Mouse (Mus musculus) effector memory CD4-positive, alpha-beta T cell, adult 5 months (primary cell): Measurements from ENCODE around the gene Galnt10. TPM values are rescaled to one million over a fixed set of nuclear protein-coding genes. Genes with fewer than 3 reads are reported as not detected.

Source experiments
- polyA plus RNA-seq: library from polyadenylated mRNA; unstranded; fragments of 100-300 nt; shearing (Covaris generic); gene quantifications from one replicate; pipeline ENCODE4 v1.2.1, GENCODE M21; 2017

Gene Galnt10
- 59.0 TPM for polyA plus RNA-seq

GRCm38 (mm10) chr11:57645018-57645559 is at the start of gene Galnt10:
Gene Galnt10 (plus strand): TSS chr11:57645442.

DNA sequence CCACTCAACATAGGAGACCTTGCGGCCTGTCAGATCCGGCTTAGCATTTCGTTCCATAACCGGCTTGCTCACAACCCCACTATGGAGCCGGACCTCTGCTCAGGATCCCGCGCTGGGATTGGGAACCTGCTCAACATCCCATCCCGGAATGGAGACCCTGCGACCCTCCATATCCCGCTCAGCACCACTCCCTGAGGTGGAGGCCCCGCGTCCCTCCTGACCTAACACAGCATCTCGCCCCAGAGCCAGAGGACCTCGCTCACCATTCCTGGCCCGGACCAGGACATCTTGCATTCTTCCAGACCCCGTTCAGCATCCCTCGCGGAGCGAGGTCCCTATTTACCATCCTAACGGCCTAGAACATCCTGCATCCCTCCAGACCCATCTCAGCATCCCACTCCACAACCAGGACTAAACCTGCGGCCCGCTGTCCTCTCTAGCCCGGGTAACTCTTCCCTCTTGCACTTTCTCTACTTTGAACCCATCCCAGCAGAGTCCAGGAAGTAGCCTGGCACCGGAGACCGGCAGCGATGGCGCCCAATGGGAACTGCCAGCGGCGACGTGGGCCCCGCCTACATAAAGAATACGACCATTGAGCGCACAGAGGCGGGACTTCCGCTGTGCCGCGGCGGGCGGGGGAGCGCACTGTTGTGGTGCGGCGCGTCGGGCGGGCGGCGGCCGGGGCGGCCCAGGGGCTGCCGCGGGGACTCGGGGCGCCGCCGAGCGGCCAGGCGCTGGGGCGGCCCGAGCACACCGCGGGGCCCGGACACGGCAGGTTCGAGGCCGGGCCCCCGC is 155.9 kb downstream of the Galnt10 start, which contains the start of gene Sap30l:
Gene Sap30l, plus strand, starts transcription at position 667 of the 795 bp plus-strand sequence.

DNA sequence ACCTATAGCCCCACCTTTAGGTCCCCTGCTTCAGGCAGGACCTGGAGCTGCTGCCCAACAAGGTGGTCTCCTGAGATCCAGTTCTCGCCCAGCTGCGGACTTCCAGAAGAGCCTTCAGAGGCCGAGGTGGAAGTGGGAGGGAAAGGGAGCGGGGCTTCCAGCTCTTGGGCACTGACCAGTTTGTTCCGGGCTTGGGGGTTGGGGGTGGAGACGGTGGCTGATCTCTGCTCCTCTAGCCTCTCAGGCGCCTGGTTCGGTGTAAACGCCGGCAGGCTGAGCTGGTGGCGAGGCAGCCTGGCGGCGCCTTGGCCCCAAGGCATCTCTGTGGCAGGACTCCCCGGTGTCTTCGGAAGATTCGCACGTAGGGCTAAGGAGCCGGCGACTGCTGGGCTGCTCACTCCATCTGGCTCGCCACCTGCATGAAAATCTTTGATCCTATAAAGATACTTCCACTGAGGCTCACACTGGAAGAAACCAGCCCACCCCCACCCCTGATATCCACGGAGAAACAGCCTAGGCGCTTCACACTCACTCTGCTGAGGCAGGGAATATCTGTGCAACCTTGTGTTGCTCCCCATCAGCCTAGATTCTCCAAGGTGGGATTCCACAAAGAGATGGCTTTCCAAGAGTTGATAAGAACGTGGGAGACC is 187.4 kb downstream of the Galnt10 start, which contains the start of gene Hand1:
Gene Hand1, minus strand, starts transcription at position 267 of the 650 bp plus-strand sequence.

Other genes starting within 250 kb of the Galnt10 start
- gene Fam114a2, start 126.8 kb upstream of the Galnt10 start, polyA plus RNA-seq = 83.1 TPM
- 10.4 TPM for gene Mfap3, start 126.8 kb upstream of the Galnt10 start, polyA plus RNA-seq
- gene Sap30l, start 156.2 kb downstream of the Galnt10 start, polyA plus RNA-seq = 44.7 TPM
- gene Hand1, start 187.4 kb downstream of the Galnt10 start, polyA plus RNA-seq = not detected